Mouse (Mus musculus): ENCODE data around the gene Gm45717.
A peak's percentile ranks its signal among the peaks of the same experiment; 100 is the strongest.
"Not testable (repeated sequence)": the region's sequence is repeated elsewhere in the genome, so short reads cannot be mapped to it uniquely, and the experiment has no call there.

Gene Gm45717

GRCm38 (mm10) chr7:140955758-140956555, at the start of gene Gm45717, which contains the start of gene Ifitm2:
TSS of gene Gm45717 (minus strand) at chr7:140955937.
TSS of gene Ifitm2 (minus strand) at chr7:140955987.
- DNase-seq, result peak; percentile 87 to 93

DNA sequence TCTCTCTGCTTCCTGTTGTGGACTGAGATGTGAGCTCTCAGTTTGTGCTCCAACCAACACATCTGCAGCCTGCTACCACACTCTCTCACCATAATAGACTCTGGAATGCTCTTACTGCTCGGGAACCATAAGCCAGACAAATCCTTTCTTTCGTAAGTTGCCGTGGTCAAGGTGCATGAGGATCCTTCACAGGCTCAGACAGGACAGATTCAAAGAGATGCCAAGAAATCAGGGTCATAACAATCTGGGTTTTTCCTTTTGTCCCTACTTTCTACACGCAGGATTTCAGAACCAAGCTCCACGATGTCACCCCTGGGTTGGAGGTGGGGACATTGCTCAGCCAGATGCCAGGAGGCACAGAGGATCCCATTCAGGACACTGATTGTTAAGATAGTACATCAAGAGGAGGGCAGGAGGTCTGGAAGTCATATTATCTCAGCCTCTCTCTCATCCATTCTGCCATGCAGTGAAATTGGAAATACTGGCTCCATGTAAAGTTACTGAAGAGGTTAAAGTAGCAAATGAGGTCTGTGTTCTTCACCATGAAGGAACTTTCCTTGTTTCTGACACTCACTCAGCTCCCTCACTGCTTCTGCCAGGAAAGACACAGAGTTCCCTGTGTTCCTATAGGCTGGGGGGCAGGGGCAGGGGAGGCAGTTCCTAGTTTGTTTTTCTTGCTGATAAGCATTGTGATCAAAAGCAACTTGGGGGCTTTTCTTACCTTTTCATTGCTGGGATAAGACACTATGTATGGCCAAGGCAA, 47.7 kb upstream of the Gm45717 start:
- no peak for DNase-seq

- DNase-seq, result no peak
Observed at GRCm38 (mm10) chr7:141000881-141001708, 45.4 kb upstream of the Gm45717 start.

DNA sequence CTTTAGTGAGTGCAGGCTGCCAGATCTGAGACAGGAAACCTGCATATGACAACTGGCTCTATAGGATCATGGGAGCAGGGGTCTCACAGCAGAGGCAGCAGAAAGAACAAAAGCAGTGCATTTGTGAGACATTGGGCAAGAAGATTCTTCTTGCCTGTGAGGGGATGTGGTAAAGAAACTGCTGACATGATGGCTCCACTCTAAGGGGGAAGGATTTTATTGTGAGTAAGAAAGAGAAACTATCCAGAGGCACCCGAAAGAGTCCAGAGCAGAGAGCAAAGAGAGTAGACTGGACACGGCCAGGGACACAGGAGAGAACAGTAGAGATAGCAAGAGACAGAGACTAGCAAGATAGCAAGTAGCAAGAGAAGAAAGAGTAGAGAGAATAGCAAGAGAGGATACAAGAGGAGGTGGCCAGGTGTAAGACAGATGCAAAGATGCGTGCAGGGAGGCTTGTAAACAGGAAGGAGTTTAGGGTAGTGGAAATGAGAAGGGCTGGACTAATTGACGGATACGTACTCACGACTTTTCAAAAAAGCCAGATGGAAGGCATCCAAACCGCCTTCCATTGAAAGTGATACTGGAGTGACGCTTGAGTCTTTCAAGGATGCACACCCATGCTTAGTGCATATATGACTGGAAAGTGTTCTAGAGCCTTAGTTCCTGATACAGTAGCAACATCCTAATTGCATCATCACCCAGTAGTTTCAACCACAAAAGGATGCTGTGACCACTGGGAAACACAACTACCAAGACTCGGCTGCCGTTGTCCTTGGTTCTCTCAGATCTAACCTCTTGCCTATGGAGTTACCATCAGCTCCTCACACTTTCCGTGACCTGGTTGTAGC, 43.3 kb upstream of the Gm45717 start:
- no peak for DNase-seq

DNA sequence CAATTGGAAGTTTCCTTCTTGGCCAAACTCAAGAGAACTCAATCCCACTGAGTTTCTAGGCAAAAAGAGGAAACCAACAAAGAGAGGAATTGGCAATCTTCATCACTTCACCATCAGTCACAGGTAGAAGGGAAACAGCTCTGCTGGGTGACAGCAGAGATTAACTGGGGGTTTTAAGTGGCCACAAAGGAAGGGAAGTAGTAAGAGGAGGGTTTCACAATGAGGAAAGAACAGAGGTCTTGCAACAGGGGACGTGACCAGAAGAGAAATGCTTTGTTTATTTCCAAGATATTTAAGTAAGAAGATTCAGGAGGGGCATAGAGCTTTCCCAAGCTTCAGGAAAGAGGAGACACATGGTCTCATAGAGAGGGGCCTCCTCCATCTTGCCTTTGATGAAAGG, 42.1 kb upstream of the Gm45717 start:
- DNase-seq, result no peak

- no peak for DNase-seq
Observed at GRCm38 (mm10) chr7:140991117-140991689, 35.5 kb upstream of the Gm45717 start.

GRCm38 (mm10) chr7:140990622-140991021, 34.9 kb upstream of the Gm45717 start:
- no peak for DNase-seq

DNA sequence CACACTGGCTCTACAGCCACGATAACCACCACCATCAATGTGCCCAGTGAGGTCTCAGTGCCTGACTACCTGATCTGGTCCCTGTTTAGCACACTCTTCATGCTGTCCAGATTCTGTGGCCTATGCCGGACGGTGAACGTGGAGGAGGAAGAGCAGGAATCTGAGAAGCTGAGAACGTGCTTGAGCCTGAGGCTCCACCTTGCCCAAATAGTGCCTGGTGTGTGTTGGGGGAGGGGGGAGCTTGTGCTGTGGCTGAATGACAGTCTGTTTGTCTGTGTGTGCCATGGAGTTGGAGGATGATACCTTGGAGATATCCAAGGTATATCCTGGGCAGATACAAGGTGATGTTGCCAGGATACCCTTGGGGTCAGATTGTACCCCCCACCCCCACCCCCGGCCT, 34.4 kb upstream of the Gm45717 start:
- DNase-seq, result no peak

GRCm38 (mm10) chr7:140989022-140989421, 33.3 kb upstream of the Gm45717 start:
- no peak for DNase-seq

DNA sequence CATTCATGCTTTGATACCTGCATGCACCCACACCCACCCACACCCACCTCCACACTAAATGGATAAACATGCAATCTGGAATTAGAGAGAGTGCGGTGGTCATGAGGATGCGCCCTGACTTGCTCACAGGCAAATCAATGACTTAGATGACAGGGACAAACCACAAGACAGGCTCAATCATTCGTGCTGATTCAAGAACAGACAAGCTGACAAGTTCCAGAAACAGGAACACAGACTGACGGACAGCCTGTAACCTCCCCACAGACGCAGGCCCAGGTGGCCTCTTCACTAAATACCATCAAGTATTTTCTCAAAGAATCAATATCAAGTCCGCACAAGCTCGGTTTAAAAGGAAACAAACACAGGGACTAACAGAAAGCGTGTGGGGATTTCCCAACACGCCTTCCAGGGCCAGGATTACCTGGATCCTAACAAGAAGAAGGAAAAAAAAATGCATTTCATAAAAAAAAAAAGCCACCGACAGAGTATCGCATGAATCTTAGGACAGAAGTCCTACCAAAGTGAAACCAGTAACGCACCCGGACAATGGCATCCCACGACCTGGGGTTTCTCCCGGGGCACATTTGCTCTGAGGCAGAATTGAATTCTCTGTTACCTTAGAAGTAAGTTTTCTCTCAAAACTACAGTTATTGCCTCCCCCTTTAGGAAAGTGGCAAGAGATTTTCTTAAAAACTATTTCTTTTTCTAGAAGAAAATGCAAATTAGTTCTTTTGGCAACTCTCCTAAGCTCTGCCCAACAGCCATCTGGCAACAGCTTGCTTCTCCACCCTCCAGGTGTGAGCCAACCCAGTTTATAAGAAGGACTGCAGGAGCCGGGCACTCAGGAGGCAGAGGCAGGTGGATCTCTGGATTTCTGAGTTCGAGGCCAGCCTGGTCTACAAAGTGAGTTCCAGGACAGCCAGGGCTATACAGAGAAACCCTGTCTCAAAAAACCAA, 31.7 kb upstream of the Gm45717 start:
- no peak for DNase-seq

DNA sequence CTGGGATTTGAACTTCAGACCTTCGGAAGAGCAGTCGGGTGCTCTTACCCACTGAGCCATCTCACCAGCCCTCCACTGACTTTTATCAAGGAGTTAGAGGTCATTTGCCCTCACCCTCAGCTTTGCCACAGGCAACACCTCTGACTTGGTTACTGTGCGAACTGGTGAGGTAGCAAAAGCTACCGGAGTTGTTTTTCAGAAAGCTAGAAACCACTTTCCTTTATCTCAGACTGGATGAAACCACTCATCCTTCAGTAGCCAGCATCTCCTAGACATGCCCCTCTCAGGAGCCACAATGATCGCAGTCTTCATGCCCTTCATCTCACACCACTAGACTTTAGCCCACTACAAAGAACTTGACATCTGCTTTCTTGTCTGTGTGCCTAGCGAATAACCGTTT, 27.2 kb upstream of the Gm45717 start:
- DNase-seq, result no peak

DNA sequence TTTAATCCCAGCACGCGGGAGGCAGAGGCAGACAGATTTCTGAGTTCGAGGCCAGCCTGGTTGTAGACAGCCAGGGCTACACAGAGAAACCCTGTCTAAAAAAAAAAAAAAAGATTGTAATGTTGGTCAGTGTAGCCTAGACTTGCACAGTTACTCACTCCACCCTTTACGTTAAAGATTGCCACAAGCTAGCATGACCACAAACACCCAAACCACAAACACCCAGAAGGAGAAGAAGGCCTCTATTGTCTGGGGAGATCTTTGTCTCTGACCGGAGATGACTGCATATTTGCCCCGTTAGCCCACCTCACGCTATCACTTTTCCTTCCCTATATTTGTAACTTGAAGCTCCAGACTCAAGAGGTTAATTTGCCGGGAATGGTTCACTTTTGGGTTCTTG, 26.0 kb upstream of the Gm45717 start:
- no peak for DNase-seq

GRCm38 (mm10) chr7:140976720-140977119, 21.0 kb upstream of the Gm45717 start:
- not testable (repeated sequence) for DNase-seq

- DNase-seq, result no peak
Observed at GRCm38 (mm10) chr7:140975465-140975864, 19.7 kb upstream of the Gm45717 start.

GRCm38 (mm10) chr7:140974940-140975339, 19.2 kb upstream of the Gm45717 start:
- no peak for DNase-seq

GRCm38 (mm10) chr7:140973396-140974165, 17.8 kb upstream of the Gm45717 start:
- no peak for DNase-seq

DNA sequence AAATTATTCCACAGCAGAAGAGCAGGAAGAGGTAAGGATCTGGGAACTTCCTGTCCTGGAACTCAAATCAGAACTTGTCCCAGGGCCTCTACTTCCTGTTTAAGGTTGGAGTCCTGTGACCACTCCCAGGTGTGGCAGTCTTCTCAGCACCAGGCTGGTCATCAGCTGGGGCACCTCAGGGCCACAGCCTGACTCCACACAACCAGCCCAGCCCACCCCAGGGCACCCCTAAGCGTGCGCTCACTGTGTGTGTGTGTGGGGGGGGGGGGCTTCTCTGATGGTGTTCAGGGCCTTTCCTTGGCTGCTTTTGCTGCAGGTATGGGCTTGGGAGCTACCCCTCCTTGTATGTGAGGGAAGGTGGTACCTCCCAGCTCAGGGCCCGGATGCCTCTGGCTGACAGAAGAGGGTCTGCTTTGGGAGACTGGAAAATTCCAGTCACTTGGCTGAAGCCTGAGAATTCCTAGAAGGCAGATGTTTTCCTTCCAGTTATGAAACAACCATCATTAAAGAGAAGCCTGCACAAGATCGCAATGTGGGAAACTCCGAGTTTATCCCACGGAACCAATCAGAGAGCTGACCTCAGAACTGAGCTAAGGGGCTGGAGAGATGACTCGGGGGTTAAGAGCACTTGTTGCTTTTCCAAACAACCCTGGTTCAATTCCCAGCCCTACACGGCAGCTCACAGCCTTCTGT, 15.9 kb upstream of the Gm45717 start:
- DNase-seq, result no peak

- no peak for DNase-seq
Observed at GRCm38 (mm10) chr7:140970931-140971330, 15.2 kb upstream of the Gm45717 start.

DNA sequence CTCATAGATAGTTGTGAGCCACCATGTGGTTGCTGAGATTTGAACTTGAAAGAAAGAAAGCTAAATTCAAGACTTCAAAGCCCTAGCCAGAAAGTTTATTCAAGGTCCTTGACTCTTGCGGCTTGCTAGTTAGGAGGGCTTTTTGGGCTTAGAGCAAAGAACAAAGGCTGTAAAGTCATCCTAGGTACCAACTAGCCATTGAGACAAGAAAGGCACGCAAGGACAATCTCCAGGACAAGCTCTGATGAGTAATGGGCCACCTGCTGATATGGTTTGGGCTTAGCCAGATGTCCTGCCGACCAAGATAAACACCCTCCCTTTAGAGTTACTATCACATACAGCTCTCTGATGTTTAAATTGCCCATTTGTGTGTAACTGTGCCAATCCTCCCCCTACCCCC, 13.0 kb upstream of the Gm45717 start:
- DNase-seq, result not testable (repeated sequence)
